Mouse (Mus musculus) liver, embryonic 14.5 days (tissue): ENCODE data around the gene Ckap2l.

Source experiments
- CTCF ChIP-seq: IDR thresholded peaks from 2 replicates; pipeline ENCODE4 v1.5.1; 2016; ENCODE audit warnings: antibody characterized with exemption, low read depth, control low read depth
- EP300 ChIP-seq: IDR thresholded peaks from 2 replicates; pipeline ENCODE4 v1.6.1; 2016; ENCODE audit warnings: antibody characterized with exemption, low read depth

DNA sequence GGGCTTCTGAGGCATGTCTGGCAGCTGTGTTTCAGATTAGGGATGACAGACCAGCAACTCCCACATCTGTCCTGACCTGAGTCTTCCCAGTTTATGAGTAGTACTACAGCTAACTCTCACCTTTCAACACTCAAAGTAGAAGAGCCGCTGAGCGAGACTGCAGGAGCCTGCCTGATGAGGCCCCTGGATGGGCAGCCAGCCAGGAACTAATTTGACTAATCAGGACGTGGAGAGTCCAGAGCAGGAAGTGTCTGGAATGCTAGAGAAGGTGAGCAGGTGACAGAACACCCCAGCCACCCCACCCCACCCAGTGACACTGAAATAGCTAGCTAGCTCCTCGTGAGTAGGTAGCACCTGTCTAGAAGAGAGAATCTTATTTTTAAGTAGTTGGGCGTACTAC lies 51.4 kb downstream of the Ckap2l start:
- TF ChIP-seq EP300 (no peak), CTCF (no peak)
